Mouse (Mus musculus): Measurements from ENCODE around the gene Fam162a. TPM values are rescaled to one million over a fixed set of nuclear protein-coding genes. Genes with fewer than 3 reads are reported as not detected.
A peak's percentile ranks its signal among the peaks of the same experiment; 100 is the strongest.
"Not testable (repeated sequence)": the region's sequence is repeated elsewhere in the genome, so short reads cannot be mapped to it uniquely, and the experiment has no call there.

The Fam162a gene
- total RNA-seq, 1 experiment from 2014 or later: 90.0 TPM

- no peak for ATAC-seq (replicated peaks in 1 of 2; ENCODE audit: insufficient read depth in 1 of 2, low FRiP score in 2 of 2, low TSS enrichment in 1 of 2, low read depth in 1 of 2, poor library complexity in 2 of 2, severe bottlenecking in 2 of 2)
Observed at GRCm38 (mm10) chr16:36068356-36068755, 3.0 kb downstream of the Fam162a start.

GRCm38 (mm10) chr16:36067694-36068093 lies 3.7 kb downstream of the Fam162a start:
- ATAC-seq (replicated peaks in 1 of 2; ENCODE audit: insufficient read depth in 1 of 2, low FRiP score in 2 of 2, low TSS enrichment in 1 of 2, low read depth in 1 of 2, poor library complexity in 2 of 2, severe bottlenecking in 2 of 2): no peak

GRCm38 (mm10) chr16:36064904-36065303 lies 6.5 kb downstream of the Fam162a start:
- ATAC-seq (replicated peaks in 1 of 2; ENCODE audit: insufficient read depth in 1 of 2, low FRiP score in 2 of 2, low TSS enrichment in 1 of 2, low read depth in 1 of 2, poor library complexity in 2 of 2, severe bottlenecking in 2 of 2): no peak

GRCm38 (mm10) chr16:36063315-36063714 lies 8.1 kb downstream of the Fam162a start:
- no peak for ATAC-seq (replicated peaks in 1 of 2; ENCODE audit: insufficient read depth in 1 of 2, low FRiP score in 2 of 2, low TSS enrichment in 1 of 2, low read depth in 1 of 2, poor library complexity in 2 of 2, severe bottlenecking in 2 of 2)

- not testable (repeated sequence) for ATAC-seq (replicated peaks in 1 of 2; ENCODE audit: insufficient read depth in 1 of 2, low FRiP score in 2 of 2, low TSS enrichment in 1 of 2, low read depth in 1 of 2, poor library complexity in 2 of 2, severe bottlenecking in 2 of 2)
Observed at GRCm38 (mm10) chr16:36062534-36062933, 8.9 kb downstream of the Fam162a start.

- no peak for ATAC-seq (replicated peaks in 1 of 2; ENCODE audit: insufficient read depth in 1 of 2, low FRiP score in 2 of 2, low TSS enrichment in 1 of 2, low read depth in 1 of 2, poor library complexity in 2 of 2, severe bottlenecking in 2 of 2)
Observed at GRCm38 (mm10) chr16:36057933-36058475, 13.4 kb downstream of the Fam162a start.

GRCm38 (mm10) chr16:36056416-36056815 lies 15.0 kb downstream of the Fam162a start:
- no peak for ATAC-seq (replicated peaks in 1 of 2; ENCODE audit: insufficient read depth in 1 of 2, low FRiP score in 2 of 2, low TSS enrichment in 1 of 2, low read depth in 1 of 2, poor library complexity in 2 of 2, severe bottlenecking in 2 of 2)

GRCm38 (mm10) chr16:36054920-36055319 lies 16.5 kb downstream of the Fam162a start:
- no peak for ATAC-seq (replicated peaks in 1 of 2; ENCODE audit: insufficient read depth in 1 of 2, low FRiP score in 2 of 2, low TSS enrichment in 1 of 2, low read depth in 1 of 2, poor library complexity in 2 of 2, severe bottlenecking in 2 of 2)

GRCm38 (mm10) chr16:36053524-36054275 lies 17.7 kb downstream of the Fam162a start:
- ATAC-seq (replicated peaks in 1 of 2; ENCODE audit: insufficient read depth in 1 of 2, low FRiP score in 2 of 2, low TSS enrichment in 1 of 2, low read depth in 1 of 2, poor library complexity in 2 of 2, severe bottlenecking in 2 of 2): no peak

- no peak for ATAC-seq (replicated peaks in 1 of 2; ENCODE audit: insufficient read depth in 1 of 2, low FRiP score in 2 of 2, low TSS enrichment in 1 of 2, low read depth in 1 of 2, poor library complexity in 2 of 2, severe bottlenecking in 2 of 2)
Observed at GRCm38 (mm10) chr16:36051491-36051890, 19.9 kb downstream of the Fam162a start.

- no peak for ATAC-seq (replicated peaks in 1 of 2; ENCODE audit: insufficient read depth in 1 of 2, low FRiP score in 2 of 2, low TSS enrichment in 1 of 2, low read depth in 1 of 2, poor library complexity in 2 of 2, severe bottlenecking in 2 of 2)
Observed at GRCm38 (mm10) chr16:36047538-36047937, 23.9 kb downstream of the Fam162a start.

- ATAC-seq (replicated peaks in 1 of 2; ENCODE audit: insufficient read depth in 1 of 2, low FRiP score in 2 of 2, low TSS enrichment in 1 of 2, low read depth in 1 of 2, poor library complexity in 2 of 2, severe bottlenecking in 2 of 2): no peak
Observed at GRCm38 (mm10) chr16:36043964-36044363, 27.4 kb downstream of the Fam162a start.

GRCm38 (mm10) chr16:36043073-36043472 lies 28.3 kb downstream of the Fam162a start:
- ATAC-seq (replicated peaks in 1 of 2; ENCODE audit: insufficient read depth in 1 of 2, low FRiP score in 2 of 2, low TSS enrichment in 1 of 2, low read depth in 1 of 2, poor library complexity in 2 of 2, severe bottlenecking in 2 of 2): no peak

- ATAC-seq (replicated peaks in 1 of 2; ENCODE audit: insufficient read depth in 1 of 2, low FRiP score in 2 of 2, low TSS enrichment in 1 of 2, low read depth in 1 of 2, poor library complexity in 2 of 2, severe bottlenecking in 2 of 2): no peak
Observed at GRCm38 (mm10) chr16:36041625-36042020, 29.8 kb downstream of the Fam162a start.

- ATAC-seq (replicated peaks in 1 of 2; ENCODE audit: insufficient read depth in 1 of 2, low FRiP score in 2 of 2, low TSS enrichment in 1 of 2, low read depth in 1 of 2, poor library complexity in 2 of 2, severe bottlenecking in 2 of 2): peak; percentile 97 to 99
Observed at GRCm38 (mm10) chr16:36040640-36041624, 30.5 kb downstream of the Fam162a start, which contains the start of gene Wdr5b. Gene Wdr5b, plus strand, starts transcription at chr16:36041190.

- not testable (repeated sequence) for ATAC-seq (replicated peaks in 1 of 2; ENCODE audit: insufficient read depth in 1 of 2, low FRiP score in 2 of 2, low TSS enrichment in 1 of 2, low read depth in 1 of 2, poor library complexity in 2 of 2, severe bottlenecking in 2 of 2)
Observed at GRCm38 (mm10) chr16:36028120-36028519, 43.3 kb downstream of the Fam162a start.

GRCm38 (mm10) chr16:36016335-36016734 lies 55.1 kb downstream of the Fam162a start:
- no peak for ATAC-seq (replicated peaks in 1 of 2; ENCODE audit: insufficient read depth in 1 of 2, low FRiP score in 2 of 2, low TSS enrichment in 1 of 2, low read depth in 1 of 2, poor library complexity in 2 of 2, severe bottlenecking in 2 of 2)

GRCm38 (mm10) chr16:36008396-36008795 lies 63.0 kb downstream of the Fam162a start:
- ATAC-seq (replicated peaks in 1 of 2; ENCODE audit: insufficient read depth in 1 of 2, low FRiP score in 2 of 2, low TSS enrichment in 1 of 2, low read depth in 1 of 2, poor library complexity in 2 of 2, severe bottlenecking in 2 of 2): no peak
